Mouse (Mus musculus) cerebral cortex, adult 2 months (tissue): ENCODE data around the gene Tnik.

ENCODE experiments used
- WGBS: fragments of 180-500 bp; shearing (Covaris S2); methylation state at CpG from one replicate; pipeline ENCODE4 v1.1.7; 2018; 5-methylcytosine and 5-hydroxymethylcytosine counted together

Tnik gene

DNA sequence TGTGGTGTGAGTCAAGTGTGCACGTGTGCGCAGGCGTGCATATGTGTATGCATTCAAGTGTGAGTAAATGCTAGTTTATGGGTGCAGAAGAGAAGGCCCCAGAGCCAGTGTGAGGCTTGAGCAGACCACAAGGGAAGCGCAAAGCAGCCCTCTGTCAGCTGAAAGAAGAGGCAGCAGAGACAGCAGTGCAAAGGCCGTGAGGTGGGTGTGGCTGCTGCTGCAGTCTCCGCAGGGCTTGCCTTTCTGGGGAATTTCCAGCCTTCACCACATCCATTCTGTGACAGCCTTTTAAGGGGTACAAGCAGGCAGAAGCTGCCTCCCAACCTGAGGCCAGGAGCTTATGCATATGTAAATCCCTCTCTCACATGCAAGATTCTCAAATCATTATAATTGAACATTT is 139.2 kb downstream of the Tnik start:
- 58% methylated on average over 6 of the region's 6 CpGs for WGBS

DNA sequence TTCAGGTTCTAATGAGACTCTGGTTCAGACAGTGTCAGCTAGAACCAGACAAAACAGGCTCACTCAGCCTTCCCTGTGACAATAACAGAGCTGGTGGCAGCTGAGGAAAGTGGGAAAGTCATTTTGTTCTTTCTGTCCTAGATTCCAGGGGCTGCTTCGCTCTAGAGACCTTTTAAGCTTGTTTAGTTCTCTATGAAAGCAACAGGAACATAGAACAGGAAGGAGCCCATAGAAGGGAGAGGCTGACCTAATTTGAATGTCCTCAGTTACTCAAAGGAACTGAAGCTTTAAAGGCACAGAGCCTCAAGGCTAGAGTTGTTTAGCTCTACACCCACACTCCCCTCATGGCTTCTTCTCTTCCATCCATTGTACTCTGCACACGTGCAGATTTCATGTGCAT is 142.4 kb downstream of the Tnik start:
- 22% methylated on average over 2 of the region's 2 CpGs for WGBS

DNA sequence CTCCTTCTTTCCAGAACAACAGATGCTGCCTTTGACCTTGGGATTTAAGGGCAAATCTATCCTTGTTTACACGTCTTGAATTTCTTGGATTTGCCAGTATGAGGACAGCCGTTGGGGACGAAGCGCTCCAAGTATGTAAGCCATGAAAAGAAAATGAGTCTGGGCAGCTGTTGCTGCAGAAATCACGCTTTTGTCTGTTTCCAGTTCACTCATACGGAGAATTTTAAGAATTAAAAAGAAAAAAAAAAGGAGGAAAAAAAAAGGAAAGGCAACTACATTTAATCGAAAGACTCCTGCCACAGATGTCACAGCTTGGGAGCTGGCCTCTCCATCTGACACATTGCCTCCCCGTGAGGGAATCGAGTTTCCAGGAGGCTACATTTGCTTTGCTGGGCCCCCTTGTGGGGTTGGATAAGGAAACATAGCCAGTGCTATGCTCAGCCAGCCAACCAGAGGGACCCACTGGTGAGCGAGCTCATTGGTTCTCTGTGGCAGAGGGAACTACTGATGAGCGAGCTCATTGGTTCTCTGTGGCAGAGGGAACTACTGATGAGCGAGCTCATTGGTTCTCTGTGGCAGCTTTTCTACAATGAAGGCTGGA is 145.9 kb downstream of the Tnik start:
- 27% methylated on average over 12 of the region's 12 CpGs for WGBS

DNA sequence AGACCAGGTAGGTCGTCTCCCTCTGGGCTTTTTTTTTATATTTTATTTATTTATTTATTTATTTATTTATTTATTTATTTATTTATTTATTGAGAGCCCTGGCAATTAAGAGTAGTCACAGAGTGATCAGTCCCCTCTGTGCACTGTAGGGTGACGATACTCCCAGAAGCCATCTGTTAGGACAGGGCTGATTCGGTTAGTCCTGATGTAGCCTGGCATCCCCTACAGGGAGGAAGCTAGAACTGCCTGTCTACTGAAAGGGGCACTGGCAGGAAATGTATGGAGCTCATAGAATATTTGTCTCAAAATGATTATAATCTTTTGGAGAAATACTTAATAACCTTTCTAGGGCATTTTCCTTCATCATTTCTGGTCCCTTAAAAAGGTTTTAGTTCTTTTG is 147.3 kb downstream of the Tnik start:
- 60% methylated on average over 3 of the region's 3 CpGs for WGBS

DNA sequence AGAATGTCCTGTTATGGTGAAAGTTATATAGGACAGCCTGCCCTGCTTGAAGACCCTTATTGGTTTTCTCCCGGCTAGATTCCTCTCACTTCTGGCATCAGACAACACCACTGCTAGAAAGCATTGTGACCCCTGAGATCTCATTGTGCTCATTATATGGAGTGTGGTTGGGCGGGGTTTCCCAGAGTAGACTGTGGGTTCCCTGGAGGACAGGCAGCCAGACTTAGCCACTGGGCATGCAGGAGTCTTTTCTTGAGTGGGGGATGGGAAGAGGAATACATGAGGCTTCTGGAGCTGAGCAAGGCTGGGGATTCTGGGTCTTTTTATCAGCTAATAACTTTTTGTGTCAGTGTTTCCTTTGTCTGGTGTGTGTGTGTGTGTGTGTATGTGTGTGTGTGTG is 153.0 kb downstream of the Tnik start:
- WGBS: 54% methylated on average over 2 of the region's 2 CpGs

DNA sequence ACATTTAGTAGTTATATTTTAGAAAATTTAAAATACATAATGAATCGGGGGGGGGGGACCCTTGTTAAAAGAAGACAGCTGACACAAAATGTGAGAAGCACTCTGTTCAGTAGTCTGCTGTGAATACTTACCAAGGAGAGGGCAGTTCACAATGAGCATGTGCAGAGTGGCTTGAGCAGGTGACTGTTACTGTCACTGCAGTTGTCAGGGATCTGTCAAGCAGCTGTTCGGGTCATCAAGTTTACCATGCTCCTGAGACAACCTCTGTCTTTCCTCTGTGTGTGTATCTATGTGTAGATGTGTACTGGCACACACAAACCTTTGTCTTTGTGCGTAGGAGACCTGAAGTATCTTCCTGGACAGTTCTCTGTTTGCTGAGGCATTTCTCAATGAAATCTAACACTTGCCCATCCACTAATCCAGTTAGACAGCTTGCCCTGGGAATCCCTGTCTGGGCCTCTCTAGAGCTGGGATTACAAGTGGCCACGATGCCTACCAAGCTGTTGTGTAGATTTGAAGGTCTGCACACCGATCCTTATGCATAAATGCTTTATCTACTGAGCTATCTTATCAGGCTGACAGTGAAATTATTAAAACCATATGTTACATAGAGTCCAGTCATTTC is 154.2 kb downstream of the Tnik start:
- 87% methylated on average over 5 of the region's 5 CpGs for WGBS

DNA sequence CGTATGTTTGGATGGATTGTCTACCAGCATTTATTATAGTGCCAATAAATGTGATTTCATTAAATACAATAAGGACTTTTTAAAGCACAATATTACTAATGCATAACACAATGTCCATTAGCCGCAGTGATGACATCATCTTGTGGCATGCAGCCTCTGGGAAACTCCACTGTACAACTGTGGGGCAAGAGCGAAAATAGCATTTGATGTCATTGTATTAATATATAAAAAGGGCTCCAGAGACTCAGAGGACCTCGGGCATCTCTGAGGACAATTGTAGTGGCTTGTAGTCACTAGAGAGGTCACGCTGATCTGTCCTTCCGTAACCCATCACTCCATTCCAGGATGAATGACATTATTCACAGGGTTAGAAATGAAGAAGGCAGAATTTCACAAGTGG is 157.2 kb downstream of the Tnik start:
- 65% methylated on average over 6 of the region's 6 CpGs for WGBS

DNA sequence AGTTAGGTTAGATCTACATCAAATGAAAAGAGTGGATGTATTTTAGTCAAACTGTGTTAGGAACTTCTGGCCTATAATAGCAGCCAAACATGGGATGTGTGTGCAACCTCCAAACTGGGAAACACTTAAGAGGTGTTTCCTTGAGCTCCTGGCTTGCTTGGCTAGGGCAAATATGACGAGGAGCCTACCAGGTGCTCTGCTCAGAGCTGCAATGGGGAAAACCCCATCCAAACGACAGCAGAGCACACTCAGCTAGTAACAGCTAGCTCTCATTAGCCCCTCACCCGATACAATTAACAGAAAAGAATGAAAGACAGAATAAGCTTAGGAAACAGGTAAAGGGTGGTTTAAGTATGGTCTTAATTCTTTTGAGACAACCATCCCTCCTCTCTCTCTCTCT is 157.7 kb downstream of the Tnik start:
- 54% methylated on average over 3 of the region's 3 CpGs for WGBS

DNA sequence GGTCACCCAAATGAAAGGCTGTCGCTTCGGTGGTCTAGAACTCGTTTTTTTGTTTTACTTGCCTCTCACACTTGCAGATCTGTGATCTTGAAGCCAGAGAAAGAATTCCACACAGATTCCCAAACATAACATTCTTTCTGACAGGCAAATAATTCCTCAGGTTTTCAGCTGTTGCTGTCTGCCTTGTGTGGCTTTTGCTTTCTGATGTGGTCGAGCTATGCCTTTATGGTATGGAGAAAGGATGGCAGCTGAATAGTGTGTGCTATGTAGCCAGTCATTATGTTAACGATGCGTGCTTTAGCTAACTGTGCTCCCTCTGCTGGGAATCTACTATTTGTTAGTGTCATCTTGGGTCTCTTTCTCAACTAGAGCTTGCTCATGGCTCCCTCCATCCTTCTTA is 158.8 kb downstream of the Tnik start:
- WGBS: 60% methylated on average over 6 of the region's 6 CpGs

DNA sequence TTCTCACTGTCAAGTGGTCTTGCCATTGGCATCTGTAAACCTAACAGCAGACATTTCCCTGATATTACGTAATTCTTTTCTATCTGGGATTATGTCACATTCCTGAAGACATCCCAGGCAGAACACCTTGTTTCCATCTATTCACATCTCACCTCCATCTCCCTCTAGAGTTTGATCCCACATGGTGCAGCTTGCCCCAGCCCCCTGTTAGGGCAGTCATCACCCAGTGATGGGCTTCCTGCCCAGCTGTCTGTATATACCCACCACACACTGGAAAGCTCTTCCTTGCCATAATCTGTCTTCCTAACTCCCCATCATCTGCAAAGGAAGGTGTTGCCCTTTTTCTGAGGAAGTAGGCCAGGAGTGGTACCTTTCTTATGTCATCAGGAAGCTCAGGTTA is 159.2 kb downstream of the Tnik start:
- WGBS: 97% methylated on average over 1 of the region's 1 CpGs

DNA sequence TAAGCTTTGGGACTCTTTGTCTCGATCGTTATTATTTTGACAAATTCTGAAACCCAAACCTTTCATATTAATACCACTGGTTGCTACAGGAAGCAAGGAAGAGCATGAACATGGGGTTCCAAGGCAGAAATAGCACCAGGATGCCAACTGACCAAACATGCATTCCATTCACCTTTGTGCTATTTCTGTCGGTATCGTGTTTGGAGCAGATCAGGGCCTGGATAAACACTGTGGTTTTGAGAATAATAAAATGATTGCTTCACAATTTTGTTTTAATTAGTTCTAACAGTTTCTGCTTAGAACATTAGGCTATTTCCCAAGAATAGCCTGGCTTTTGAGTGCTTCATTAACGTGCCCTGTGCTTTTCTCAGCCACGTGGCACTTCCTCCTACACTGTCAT is 162.9 kb downstream of the Tnik start:
- WGBS: 47% methylated on average over 6 of the region's 6 CpGs

DNA sequence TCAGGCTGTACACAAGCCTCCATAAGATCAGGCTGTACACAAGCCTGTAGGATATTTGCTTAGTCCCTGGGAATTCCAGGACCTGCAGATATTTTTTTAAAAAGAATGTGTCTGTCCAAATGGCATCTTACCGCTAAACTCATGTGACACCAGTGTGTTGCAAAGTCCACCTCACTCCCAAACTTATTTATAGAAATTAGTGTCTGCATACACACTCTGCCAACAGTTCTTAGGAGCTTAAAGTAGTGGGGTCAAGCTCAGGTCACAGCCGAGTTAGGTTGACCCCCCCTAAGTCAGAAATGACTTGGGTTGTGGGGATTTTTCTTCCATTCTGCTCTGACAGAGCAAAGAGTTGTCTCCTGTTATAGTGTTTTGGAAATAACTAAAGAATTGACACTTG is 168.4 kb downstream of the Tnik start:
- 81% methylated on average over 2 of the region's 2 CpGs for WGBS

DNA sequence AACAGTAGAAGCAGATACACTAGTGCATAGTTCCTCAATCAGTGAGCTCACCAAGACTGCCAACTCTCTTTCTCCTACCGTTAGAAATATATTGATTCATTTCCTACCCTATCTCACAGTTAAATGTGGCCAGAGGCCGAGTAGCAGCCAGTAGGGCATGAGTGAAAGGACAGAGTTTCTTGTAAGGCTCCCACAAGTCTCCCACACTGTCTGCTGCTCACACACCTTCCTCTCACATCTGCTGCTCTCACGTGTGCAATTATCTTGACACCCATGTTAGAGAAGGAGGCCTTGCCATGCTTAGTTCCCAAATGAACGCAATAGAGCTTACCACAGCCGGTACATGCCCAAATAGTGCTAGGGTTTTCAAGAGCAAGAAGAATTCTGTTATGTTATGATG is 169.3 kb downstream of the Tnik start:
- 51% methylated on average over 5 of the region's 5 CpGs for WGBS

DNA sequence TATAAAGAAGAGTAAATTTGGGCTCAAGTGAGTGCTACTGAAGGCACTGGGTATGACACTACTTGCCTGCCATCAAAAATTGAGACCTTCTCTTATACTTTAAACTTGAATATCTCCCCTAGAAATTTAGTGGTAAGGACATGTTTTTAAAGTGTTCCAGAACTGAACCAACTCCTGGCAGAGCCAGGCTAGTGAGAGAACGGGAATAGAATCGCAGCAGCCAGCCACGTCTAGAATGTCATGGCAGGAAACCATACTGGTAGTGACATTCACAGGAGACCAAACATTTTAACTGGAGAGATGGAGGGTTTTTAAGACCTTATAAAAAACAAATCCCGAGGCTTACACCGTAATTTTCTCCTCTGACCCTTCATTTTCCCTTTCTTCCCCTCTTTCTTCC is 172.5 kb downstream of the Tnik start:
- WGBS: 59% methylated on average over 5 of the region's 5 CpGs

DNA sequence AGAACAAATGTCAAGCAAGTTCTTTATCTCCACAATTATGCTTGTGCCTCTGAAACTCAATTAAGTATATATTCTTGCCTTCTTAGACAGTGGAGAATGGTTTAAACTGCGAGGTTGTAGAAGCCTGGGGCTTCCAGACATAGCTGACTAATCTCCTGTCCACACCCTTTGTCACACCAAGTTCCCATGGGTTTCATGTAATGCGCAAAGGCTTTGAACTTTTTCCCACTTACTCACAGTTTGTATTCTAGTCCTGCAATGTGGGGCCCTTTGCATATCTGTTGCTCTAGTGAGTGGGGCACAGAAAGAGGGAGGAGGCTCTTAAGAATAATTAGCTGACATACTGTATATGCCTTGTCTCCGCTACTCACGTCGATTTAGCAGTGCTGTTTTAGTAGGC is 174.4 kb downstream of the Tnik start:
- WGBS: 78% methylated on average over 5 of the region's 5 CpGs

DNA sequence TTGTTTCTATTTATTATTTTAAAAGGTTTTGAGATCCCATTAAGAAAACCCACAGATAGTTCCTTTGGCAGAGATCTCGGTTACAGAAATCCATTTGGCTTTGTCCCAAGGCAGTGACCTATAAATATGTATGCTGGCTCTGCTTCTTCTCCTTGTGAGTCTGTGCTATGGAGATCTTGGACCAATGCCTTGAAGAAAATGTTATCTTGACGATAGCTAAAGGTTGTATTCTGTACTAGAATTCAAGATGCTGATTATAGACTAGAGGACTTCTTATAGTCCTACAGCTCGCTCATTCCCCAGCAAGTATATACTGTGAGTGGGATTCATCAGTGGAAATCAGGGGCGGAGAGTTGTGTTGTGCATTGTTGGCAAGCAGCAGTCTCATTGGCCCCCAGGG is 178.5 kb downstream of the Tnik start:
- 29% methylated on average over 4 of the region's 4 CpGs for WGBS

DNA sequence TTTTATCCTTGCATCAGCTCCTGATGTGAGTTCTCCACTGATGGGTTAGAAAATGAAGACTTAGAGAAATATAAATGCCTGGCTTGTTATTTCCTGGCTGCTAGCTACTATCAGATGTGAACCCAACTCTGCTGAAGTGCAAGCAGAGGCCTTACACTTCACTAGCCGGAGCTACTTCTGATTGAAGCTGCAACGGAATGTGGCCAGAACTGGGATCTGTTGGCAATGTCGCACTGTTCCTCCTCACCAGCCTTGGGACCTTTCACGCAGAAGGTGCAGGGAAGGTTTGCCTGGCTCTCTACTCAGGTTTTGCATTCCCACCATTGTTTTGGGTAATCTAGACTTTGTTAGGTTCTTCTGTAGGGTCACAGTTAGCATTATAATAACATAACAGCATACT is 179.1 kb downstream of the Tnik start:
- 75% methylated on average over 4 of the region's 4 CpGs for WGBS

DNA sequence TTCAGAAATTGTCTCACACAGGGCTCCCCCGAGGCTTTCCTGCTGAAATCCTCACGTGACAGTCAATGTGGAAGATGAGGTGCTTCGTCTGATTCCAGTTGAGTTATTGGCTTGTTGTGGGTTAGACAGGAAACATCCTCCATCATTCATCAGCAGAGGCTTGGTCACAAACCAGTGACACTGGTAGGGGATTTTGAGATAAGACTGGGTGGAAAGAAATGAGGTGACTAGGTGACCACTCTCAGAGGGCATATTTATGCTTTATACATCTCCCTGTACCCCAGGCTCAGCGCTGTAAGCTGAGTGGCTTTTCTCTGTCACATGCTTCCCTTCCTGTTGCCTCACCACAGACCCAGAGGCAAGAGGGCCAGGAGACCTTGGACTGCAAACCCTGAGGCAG is 184.9 kb downstream of the Tnik start:
- WGBS: 82% methylated on average over 4 of the region's 4 CpGs

DNA sequence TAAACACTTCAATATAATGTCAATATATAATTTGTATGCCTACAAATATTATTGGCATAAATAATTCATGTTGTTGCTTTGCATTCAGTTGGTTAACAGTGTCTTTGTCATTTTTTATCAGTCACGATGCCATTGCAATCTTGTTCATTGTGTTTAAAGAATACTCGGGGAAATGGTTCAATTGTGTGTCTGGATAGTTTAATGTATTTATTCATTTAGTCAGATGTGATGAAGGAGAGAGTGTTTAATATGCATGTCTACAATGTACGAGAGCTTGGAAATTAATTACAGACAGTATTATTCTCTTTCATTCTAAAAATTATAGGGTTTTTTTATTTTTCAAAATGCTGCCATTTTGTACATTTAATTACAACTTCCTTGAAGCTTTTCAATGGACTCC is 190.4 kb downstream of the Tnik start:
- WGBS: 78% methylated on average over 3 of the region's 3 CpGs

DNA sequence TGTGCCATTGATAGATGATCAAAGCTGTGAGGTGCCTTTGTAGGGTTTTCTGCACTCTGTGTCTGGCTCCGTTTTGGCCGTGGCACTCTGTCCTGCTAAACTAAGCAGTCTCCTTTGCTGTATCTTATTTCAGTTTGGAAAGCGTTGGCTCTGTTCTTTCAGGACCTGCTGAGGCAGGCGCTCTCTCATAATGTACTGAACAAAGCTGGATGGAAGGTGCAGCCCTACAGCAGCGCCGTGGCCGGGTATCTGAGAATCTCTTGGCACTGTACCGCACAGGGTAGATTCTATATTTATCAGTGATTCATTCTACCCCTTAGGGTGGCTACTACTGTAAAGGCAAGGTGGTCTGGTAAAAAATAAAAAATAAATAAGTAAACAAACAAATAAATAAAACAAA is 193.8 kb downstream of the Tnik start:
- WGBS: 41% methylated on average over 8 of the region's 8 CpGs

DNA sequence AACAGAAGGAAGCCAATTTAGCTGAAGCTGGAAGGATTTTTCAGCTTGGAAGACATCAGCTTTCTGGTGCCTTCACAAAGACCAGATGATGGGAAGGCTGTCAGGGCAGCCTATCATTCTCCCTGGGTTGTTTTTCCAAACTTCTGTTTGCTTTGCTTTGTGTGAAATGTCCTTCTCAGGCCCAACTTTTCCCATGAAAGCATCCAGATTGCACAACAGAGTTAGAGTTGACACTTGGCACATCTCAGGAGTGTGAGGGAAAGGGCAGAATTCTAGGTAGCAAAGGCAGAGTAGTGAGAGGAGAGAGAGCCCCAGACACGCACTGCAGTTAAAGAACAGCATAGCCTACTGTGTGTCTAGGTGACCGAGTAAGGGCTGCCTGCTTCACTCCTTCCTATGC is 194.5 kb downstream of the Tnik start:
- 84% methylated on average over 2 of the region's 2 CpGs for WGBS

DNA sequence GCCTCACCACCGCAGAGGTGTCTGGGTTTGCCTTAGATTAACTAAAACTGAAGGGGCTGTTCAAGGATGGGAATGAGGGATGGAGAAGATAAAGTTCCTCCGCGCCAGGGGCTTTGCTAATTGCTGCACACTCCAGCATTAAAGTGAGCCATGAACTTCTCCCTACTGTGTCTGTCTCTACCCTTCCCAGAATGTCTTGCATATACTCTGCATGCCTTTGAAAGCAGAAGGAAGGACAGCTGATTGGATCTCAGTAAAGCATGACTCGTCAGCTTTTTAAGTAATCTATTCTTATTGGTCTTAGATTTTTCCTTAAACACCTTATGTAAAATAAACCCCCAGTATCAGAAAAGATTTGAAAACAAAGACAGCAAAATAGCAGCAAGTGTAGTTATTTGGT is 203.7 kb downstream of the Tnik start:
- 60% methylated on average over 4 of the region's 4 CpGs for WGBS

DNA sequence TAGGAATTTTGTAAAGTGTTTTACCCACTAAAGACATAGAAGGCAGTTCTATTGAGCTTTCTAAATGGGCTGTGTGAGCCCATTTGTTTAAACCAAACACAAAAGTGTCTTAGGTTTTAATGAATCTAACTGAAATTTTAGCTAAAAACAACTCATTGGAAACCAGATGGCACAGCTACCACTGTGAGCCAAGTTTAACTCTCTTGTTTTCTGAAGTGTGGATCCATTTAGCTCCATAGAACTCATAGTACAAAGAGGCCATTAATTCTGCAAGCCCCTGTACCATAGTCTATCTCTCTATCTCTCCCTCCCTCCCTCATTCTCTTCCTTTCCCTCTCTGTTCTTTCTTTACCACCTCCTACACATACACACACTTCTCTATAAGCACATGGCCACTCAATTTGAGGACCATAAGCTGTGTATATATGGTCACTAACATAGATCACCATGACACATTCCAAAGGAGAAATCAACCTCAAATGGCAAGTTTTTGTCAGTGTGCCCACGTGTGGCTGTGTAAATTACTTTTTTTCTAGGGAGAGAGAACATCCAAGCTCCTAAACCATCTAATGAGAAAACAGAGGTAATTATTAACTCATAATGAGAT is 204.2 kb downstream of the Tnik start:
- 21% methylated on average over 1 of the region's 1 CpGs for WGBS

DNA sequence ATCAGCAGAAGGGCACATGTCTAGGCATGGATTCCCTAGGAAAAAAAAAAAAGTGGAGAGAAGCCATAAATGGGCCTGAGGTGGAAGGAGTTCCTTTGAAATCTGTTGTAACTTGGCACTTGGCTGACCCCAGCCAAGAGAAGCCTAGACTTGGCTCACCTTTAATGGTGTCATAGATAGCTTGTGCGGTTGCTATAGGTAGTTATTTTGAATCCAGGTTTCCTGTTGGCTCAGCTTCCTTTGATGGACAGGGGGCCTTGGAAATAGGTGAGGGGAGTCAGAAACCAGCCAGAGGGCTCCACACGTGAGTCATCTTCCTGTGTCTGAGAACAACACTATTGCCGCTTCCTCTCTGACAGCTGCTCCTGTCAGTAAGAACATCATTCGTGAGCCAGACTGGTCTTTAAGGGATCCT is 204.9 kb downstream of the Tnik start:
- 56% methylated on average over 4 of the region's 4 CpGs for WGBS
